Mouse (Mus musculus): ENCODE data around the gene Fam210b.

The Fam210b gene

DNA sequence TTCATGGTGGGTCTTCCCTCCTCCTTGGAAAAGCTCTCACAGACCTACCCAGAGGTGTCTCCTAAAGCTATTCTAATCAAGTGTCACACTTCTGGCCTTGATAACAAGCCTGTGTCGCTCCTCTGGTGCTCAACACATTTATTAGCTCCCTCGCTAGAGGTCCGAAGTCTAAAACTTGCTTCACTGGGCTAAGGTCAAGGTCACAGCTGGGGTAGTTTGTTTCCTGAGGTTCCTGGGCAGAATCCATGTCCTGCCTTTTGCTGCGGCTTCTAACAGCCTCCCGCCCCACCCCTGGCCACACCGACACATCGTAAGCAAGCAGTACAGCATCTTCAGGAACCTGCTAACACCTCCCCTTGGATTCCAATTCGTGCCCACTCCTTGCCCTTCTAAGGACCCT lies 5.4 kb downstream of the Fam210b start:
- no peak for DNase-seq (ENCODE audit: low read depth)

DNA sequence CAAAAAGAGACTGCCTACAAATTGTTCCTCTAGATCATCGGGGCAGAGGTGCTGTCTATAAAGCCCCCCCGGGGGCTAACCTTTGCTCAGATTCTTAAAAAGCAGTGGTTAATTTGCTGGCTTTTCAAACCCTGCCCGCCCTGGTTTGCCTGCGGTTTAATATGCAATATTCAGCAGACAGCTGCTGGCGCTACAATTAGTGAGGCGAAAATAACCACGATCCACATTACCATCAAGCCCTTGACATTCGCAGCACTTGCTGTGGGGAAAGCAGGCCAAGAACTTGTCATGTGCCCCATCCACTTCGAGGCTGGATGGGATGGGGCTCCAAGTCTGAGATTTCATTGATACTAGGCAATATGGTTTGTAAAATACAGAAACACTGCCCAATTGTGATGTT lies 7.9 kb downstream of the Fam210b start:
- no peak for DNase-seq (ENCODE audit: low read depth)

DNA sequence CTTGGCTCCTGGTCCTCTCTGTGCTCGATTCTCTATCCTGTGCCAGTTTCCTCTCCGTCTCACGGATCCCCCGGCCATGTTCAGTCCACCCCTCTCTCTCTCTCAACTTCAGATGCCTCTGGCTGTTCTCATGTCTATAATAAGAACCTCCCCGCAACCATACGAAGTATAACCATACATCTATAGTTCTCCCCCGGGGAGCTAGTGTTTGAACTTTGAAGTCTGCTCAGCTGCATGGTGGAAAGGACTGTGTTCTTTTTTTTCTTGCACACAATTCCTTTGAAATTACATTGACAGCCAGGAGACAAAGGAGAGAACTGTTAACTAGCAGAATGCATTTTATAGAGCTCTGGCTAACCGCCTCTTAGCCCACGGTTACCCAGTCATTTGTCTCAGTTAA lies 9.4 kb downstream of the Fam210b start:
- no peak for DNase-seq (ENCODE audit: low read depth)

- DNase-seq (ENCODE audit: low read depth): no peak
These were observed 10.5 kb downstream of the Fam210b start for GRCm38 (mm10) chr2:172355833-172356232.

- DNase-seq (ENCODE audit: low read depth): no peak
These were observed 17.8 kb downstream of the Fam210b start for GRCm38 (mm10) chr2:172363176-172363575.

DNA sequence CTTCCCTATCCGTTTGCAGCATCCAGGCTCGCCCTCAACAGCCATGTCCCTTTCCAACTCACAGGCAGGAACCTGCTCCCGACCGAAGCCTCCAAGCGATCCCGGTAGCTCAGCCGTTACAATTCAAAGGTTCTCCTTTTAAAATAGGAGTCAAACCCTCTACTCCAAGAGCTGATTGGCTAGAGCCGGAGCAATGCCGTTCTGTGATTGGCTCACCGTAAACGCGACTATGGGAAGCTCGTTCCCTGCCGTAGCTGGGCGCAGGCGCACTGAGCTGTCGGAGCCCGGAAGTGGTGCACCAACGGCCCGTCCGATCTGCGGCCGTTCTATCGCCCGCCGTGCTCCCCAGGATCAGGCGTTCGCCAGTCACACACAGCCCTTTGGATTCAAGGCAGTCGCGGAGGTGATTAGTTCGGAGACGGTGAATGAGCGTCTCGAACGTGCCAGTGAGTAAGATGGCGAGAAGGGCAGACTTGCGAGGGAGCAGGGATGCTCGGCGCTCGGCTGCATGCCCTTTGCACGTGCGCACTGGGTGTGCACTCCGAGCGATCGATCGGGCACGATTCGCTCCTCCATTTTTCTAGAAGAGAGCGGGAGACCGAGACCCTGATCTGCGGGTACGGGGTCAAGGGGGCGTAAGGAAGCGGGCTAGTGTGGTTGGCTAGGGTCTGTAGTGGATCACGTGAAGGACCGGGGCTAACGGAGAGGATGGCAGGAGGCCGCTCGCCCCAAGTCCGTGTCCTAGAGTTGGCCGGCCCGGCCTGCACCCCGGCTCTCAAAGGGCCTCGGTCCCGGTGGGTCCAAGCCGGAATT lies 25.3 kb downstream of the Fam210b start, which contains the start of the genes Aurka and Cstf1:
Gene Aurka (minus strand): TSS at position 125 of the 813 bp plus-strand sequence.
Gene Cstf1 (plus strand): TSS at position 271 of the 813 bp plus-strand sequence.
- DNase-seq (ENCODE audit: low read depth): peak; percentile 92

GRCm38 (mm10) chr2:172371258-172371657 lies 25.9 kb downstream of the Fam210b start:
- no peak for DNase-seq (ENCODE audit: low read depth)

DNA sequence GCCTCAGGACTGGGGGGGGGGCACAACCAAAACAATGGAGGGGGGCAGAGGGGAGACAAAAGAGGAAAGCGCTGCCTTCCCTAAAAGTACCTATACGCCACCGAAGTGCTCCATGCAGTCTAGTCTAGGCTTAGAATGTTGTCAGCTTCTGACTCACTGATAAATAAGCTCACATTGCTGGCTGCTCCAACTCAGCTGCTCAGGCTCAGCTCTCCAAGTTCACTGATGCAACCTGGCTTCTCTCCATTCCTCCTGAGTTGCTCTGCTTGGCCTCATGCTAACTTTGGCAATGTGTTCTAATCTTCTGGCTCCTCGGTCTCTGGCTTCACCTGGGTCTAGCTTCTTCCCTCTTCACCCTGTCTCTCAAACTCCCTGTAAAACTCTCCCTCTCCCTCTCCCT lies 31.2 kb downstream of the Fam210b start:
- DNase-seq (ENCODE audit: low read depth): no peak

DNA sequence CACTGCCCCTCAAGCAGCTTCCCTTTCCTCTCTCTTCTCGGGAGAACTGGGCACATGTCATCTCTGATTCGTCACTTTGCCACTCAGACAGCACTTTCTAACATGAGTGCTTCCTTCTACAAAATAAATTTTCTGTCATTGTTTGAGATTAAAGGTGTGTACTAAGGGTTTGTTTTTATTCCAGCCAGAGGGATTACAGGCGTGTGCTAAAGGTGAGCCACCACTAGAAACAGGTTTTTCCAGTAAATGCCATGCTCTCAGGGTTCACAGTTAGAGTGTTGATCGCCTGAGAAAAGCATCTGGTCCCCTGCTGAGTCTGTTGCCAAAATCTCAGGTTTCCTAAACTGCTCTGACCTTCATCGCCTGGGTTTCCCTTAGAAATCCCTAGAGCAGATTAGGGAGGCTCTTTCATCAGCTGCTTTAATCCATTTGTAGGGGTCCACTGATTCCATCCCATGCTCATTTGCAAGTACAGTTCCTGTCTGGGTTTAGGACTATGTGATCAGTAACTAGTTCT lies 31.7 kb downstream of the Fam210b start:
- DNase-seq (ENCODE audit: low read depth): no peak

DNA sequence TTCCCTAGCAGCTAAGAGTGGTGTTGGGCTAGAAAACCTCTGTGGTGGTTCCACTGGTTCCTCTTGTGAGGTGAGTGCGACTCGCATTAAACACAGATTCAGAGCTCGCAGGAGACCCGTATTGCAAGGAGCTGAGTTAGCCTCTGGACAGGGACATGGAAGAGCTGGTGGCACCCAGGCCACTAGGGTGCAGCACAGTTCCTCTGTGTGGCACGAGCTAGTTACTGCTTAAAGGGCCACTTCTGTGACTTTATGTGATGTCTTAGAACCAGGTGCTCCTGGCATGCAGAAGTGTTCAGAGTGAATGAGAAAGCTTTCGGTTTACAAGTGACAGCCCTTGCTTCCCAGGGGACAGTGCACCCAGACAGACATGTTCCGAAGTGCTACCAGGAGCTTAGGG lies 33.0 kb downstream of the Fam210b start:
- no peak for DNase-seq (ENCODE audit: low read depth)

- DNase-seq (ENCODE audit: low read depth): no peak
These were observed 35.1 kb downstream of the Fam210b start for GRCm38 (mm10) chr2:172380513-172380912.

DNA sequence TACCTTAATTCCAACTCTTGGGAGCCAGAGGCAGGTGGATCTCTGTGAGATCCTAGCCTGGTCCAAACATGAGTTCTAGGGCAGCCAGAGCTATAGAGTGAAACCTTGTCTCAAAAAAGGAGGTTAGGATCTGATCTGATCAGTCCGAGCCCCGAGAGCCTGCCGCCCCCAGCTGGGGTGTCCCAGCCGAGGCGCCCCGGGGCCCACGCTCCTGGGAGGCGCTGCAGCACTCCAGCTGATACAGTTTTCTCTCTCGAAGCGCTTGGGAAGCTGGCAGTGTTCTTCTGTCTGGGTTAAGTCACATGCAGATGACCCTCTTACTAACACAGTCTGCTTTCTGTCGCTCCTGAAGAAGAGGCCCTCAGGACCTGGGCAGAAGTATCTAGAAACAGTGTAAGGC lies 36.0 kb downstream of the Fam210b start:
- no peak for DNase-seq (ENCODE audit: low read depth)

DNA sequence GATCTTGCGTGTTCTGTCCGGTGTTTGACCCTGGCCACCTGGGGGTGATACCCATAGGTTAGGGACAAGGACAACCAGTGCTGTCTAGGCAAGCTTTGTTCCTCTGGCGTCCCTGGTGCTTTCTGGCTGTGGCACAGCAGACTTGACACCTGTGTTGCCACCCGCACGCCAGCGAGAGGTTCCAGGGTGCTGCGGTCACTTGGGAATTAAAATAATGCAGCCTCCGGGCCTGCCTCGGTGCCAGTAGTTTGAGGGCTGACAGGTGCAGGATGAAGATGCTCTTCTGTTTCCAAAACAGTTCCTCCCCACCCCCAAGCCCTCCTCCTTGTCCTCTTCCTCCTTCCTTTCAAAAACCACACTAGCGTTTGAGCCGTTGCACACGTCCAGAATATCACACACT lies 36.5 kb downstream of the Fam210b start:
- no peak for DNase-seq (ENCODE audit: low read depth)

GRCm38 (mm10) chr2:172384715-172385114 lies 39.4 kb downstream of the Fam210b start:
- DNase-seq (ENCODE audit: low read depth): no peak

DNA sequence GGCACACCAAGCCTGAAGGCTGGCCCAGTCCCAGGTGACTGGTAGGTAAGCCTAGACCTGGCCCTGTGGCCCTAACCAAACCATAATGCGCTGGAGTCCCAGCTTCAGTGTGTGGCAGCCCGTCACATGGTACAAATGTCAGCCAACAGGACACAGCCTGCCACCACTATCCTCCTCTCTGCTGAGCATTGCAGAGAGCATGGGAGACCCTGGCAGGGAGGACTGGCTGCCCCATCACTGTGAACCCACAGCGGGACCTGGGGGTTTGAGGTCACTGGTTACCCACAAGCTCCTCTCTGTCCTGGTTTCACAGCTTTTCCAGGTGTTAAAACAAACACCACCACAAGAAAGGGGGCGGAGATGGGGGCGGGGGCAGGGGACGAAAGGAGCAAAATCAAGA lies 45.0 kb downstream of the Fam210b start:
- DNase-seq (ENCODE audit: low read depth): no peak

DNA sequence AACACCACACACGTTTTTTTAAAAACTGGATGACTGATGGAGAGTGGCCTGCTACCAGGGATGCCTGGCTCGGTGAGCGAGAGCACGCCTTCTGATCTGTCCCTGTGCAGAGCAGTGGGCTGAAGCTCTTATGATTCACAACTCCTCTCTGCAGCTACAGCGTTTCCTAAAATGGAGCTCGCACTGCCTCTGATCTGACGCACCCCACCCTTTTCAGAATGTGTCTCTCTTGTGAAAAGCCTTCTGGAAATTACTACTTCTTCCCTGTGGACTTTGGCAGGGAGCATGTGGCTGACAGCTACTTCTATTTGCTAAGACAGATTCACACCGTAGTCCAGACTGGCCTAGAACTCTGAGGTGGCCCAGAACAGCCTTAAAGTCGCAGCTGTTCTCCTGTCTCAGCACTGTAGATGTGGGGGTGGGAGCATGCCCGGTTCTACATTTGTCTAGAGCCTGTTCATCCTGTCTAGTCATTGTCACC lies 46.7 kb downstream of the Fam210b start:
- DNase-seq (ENCODE audit: low read depth): no peak

- no peak for DNase-seq (ENCODE audit: low read depth)
These were observed 48.2 kb downstream of the Fam210b start, which contains the start of gene Cass4 for GRCm38 (mm10) chr2:172393391-172394051. Cass4 (plus strand) TSS chr2:172393794.

- DNase-seq (ENCODE audit: low read depth): no peak
These were observed 48.7 kb downstream of the Fam210b start for GRCm38 (mm10) chr2:172394052-172394392.

DNA sequence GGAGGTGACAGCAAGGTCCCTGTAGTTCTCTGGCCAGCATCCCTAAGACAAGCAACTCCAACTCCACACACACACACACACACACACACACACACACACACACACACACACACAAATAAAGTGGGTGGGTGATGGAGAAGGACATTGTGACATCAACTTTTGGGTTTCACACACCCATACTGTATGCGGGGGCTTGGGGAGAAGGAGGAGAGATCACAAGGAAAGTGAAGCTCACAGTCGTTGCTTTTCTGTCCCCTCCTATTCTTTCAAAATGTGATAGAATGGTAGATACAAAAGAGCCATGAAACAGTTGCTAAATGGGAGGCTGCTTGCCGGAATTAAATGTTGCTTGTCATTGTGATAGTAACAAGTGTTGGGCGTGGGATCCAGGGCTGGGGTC lies 49.3 kb downstream of the Fam210b start:
- DNase-seq (ENCODE audit: low read depth): no peak

DNA sequence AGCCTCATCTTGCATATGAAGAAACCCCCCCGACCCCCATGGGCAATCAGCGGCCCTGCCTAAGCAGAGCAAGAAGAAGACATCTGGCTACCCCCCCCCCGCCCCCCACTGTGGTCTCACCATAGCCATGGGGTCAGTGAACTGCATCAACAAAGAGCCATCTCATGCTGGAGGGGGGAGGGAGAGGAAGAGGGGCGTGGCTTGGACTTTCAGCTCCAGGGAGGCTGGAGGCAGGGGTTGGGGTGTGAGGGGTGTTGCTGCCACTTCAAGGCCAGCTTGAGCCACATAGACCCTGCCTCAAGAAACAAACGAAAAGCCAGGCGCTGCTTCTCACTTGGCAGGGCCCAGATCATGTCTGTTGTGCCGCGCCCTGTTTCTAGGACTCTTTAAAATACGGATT lies 50.6 kb downstream of the Fam210b start:
- DNase-seq (ENCODE audit: low read depth): no peak

DNA sequence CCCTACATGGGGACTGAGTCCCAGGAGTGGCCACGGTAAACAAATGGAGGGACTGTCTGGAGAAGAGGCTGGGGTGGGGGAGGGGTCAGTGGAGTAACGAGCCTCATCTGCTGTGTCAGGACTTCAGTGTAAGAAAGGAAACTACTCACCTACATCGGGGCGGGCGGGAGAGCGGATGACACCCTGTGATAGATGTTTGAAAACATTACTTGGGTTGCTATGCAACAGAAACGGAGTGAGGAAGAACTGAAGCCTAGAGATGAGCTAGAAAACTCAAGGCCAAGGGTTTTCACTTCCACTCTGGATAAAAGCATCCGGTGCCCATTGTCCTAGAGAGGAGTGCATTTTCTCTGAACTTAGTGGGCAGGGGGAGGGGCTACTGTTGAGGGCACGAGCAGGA lies 54.5 kb downstream of the Fam210b start:
- DNase-seq (ENCODE audit: low read depth): no peak

GRCm38 (mm10) chr2:172401116-172401825 lies 55.9 kb downstream of the Fam210b start:
- DNase-seq (ENCODE audit: low read depth): no peak

- DNase-seq (ENCODE audit: low read depth): no peak
These were observed 58.9 kb downstream of the Fam210b start for GRCm38 (mm10) chr2:172404239-172404638.
